Mouse (Mus musculus) T-cell, adult 2 months (primary cell): ENCODE data around the gene Tpd52l2.

Source experiments
- DNase-seq: peaks from one replicate; pipeline ENCODE4 v3.0.0; 2022; ENCODE audit warnings: low spot score

The Tpd52l2 gene

GRCm38 (mm10) chr2:181537444-181538047 lies 40.6 kb downstream of the Tpd52l2 start:
- peak; percentile 15 for DNase-seq

DNA sequence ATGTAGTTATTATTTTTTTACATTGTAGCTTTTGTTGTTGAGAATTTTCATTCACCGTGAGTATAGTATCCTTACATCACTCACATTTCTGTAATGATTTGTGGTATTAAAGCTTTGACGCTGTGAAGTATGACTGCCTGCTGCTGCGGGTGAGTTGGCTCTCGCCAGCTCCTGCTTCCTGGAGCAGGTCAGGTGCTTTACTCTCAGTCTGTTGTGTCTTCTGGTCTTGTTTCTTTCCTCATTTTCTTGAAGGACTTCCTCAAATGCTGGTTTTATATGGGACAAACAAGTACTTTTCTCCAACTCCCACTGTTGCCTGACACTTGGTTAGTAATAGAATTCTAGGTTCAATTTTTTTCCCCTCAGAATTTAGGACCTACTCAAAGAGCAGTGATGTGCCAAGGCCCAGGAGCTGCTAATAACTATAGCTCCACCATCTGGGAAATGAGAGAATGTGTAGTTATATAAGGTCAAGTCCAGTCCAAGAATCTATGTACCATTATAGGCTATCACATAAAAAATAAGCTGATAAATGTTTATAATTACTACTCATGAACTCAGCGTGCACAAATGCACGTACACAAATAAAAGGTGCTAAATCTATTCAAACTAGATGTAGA lies 44.9 kb downstream of the Tpd52l2 start:
- no peak for DNase-seq

DNA sequence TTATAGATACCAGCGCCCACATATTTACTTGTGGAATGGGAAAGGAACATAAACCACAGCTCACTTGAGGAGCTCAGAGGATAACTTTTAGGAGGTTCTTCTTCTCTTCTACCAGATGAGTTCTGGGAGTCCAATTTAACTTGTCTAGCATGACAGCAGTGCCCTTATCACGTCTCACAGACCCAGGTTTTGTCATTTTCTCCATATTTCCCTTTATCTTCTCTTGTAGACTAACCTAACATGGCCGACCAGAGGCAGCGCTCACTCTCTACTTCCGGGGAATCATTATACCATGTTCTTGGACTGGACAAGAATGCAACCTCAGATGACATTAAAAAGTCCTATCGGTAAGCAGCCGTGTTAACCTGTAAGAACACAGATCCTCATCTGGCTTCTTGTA lies 49.2 kb downstream of the Tpd52l2 start:
- no peak for DNase-seq

GRCm38 (mm10) chr2:181548227-181548626 lies 51.3 kb downstream of the Tpd52l2 start:
- DNase-seq: no peak

- DNase-seq: no peak
Observed at GRCm38 (mm10) chr2:181548682-181549081, 51.7 kb downstream of the Tpd52l2 start.

- DNase-seq: no peak
Observed at GRCm38 (mm10) chr2:181550233-181550632, 53.3 kb downstream of the Tpd52l2 start.

DNA sequence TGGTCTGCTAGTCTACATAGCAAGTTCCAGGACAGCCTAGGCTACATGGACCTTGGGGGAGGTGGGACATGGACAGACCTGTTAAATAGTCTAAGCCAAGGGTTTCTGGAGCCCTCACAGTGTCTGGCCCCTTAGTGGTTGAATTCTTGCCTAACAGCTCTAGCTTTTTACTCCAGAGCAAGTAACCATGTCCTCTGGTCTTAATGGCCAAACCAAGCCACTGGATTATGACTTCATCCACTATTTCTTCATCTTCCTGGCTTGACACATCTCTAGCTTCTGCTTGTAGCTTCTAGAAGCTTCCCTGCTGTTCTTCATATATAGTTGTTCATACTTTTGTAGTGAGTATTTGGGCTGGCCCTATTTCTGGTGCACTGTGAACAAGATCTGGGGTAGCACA lies 56.8 kb downstream of the Tpd52l2 start:
- no peak for DNase-seq

GRCm38 (mm10) chr2:181567338-181567737 lies 70.4 kb downstream of the Tpd52l2 start:
- no peak for DNase-seq
